Mouse (Mus musculus) adrenal gland, adult (tissue): Measurements from ENCODE around the gene Gm10665.
"Not testable (repeated sequence)": the region's sequence is repeated elsewhere in the genome, so short reads cannot be mapped to it uniquely, and the experiment has no call there.

Experiments used
- DNase-seq, 2 experiments: peaks; one replicate each; pipeline ENCODE4 v3.0.0; 2022 to 2023; ENCODE audit warnings: low spot score in 1 of 2; ENCODE audit not compliant: inconsistent age in 2 of 2

Gm10665 gene

GRCm38 (mm10) chr7:22463975-22464374 lies at the start of gene Gm10665:
Gene Gm10665 (minus strand): TSS chr7:22464075.
- DNase-seq, result not testable (repeated sequence)

DNA sequence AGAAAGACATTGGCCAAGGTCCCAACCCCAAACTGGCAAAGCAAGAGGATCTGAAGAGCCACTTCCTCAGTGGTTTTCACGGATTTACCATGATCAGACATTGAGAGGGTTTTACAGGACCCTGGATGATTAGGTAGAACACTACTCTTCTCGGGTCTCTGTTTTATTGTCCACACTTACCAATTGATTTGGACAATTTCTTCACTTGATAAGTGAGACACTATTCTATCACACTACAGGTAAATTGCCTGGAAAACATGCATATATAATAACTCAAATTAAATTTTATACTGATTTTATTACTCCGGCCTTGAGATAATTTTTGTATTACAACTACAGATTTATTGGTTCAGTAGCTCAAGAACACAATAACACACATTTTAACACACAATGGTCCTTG lies 35.7 kb upstream of the Gm10665 start, which contains the start of gene Vmn1r151:
TSS of gene Vmn1r151 (minus strand) at position 101 of the 400 bp plus-strand sequence.
- DNase-seq, result not testable (repeated sequence)

DNA sequence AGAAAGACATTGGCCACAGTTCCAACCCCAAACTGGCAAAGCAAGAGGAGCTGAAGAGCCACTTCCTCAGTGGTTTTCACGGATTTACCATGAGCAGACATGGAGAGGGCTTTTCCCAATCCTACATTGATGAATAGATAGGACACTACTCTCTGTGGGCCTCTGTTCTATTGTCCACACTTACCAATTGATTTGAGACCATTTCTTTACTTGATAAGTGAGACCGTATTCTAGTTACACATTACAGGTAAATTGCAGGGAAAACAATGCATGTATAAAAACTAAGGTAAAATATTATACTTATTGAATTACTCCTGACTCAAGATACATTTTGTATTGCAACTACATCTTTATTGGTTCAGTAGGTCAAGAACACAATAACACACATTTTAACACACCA lies 25.7 kb downstream of the Gm10665 start, which contains the start of gene Vmn1r149:
TSS of gene Vmn1r149 (minus strand) at position 101 of the 400 bp plus-strand sequence.
- DNase-seq, result not testable (repeated sequence)

- not testable (repeated sequence) for DNase-seq
Measured at GRCm38 (mm10) chr7:22413283-22413682, 50.6 kb downstream of the Gm10665 start, which contains the start of gene Vmn1r148. Gene Vmn1r148 (plus strand): TSS chr7:22413583.
